ENCODE assay signal across 10 mouse cellular contexts in the genomic region with DNA sequence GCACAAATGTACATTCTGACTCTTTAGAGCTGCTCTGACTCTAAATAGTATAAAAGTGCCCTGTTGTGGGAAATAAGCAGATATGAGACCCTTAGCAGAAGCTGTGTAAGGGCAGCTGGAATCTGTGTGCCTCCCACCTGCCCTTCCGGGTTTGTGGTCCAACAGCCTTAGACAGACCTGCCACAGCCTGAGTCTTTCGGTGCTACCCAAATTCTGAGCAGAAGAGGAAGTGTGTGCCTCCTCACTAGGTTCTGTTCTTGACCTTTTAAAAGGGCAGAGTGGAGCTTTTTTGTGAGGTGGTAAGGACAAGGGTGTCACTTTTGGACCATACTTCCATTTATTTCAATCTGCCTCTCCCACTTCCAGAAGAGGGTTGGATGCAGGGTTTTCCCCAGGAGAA. TPM values are rescaled to one million over a fixed set of nuclear protein-coding genes. Genes with fewer than 3 reads are reported as not detected.
DNase-seq lines count a peak whose midpoint lies in the region; ATAC-seq and TF ChIP-seq lines count a peak whose summit lies in the region.
"Had no signal": no experiment of that assay in that cellular context is flagged by ENCODE, and none has a peak within 500 bp of the region (broad histone marks: within the 10 kb centered on the region; RNA-seq: fewer than 3 reads in every experiment).

No protein-coding gene starts in this region.

- no peaks in the 10 kb centered on the region for H3K79me2 ChIP-seq in liver, adult 2 months (ENCODE audit: control insufficient read depth, insufficient read depth, low read length)

- no peak for TF ChIP-seq POLR2A in liver, adult 2 months (IDR thresholded peaks at IDR 0.05; ENCODE audit: extremely low read depth, insufficient read depth, low read length)

- no peak for TF ChIP-seq CTCF in liver, adult 2 months (IDR thresholded peaks at IDR 0.05; ENCODE audit: low read depth, low read length)

- no peaks in the 10 kb centered on the region for H3K27me3 ChIP-seq in liver, adult 2 months (ENCODE audit: control insufficient read depth, insufficient read depth, low read length)
- no peaks in the 10 kb centered on the region for H3K27me3 ChIP-seq in liver, embryonic 11.5 days (replicated peaks; ENCODE audit: control insufficient read depth, insufficient read depth, low read length)
- no peaks in the 10 kb centered on the region for H3K27me3 ChIP-seq in splenic B cell, adult 2 months (ENCODE audit: control insufficient read depth, insufficient read depth, low read length, poor library complexity, severe bottlenecking)
- H3K27me3 ChIP-seq: hindbrain, embryonic 12.5 days; limb, embryonic 12.5 days had no signal

- no peak for DNase-seq in liver, adult 2 months (ENCODE audit: extremely low read depth, low read depth, low spot score)
- DNase-seq in liver, embryonic 11.5 days (ENCODE audit: low spot score): no peak
- DNase-seq in splenic B cell, adult 2 months (ENCODE audit: low read depth, low spot score): peak; percentile 61
- no peak for DNase-seq in adrenal gland, postnatal 25 days
- no peak for DNase-seq in adrenal gland, adult 8-10 months
- DNase-seq: kidney, postnatal 10 days had no signal

- H3K4me3 ChIP-seq in liver, adult 2 months (ENCODE audit: insufficient read depth, low read depth, low read length): no peak overlapping the region
- H3K4me3 ChIP-seq in liver, embryonic 11.5 days (ENCODE audit: low read depth, low read length): no peak overlapping the region
- H3K4me3 ChIP-seq: hindbrain, embryonic 12.5 days; limb, embryonic 12.5 days had no signal

- no peaks in the 10 kb centered on the region for H3K9me3 ChIP-seq in liver, embryonic 11.5 days (ENCODE audit: control insufficient read depth, low read length)
- H3K9me3 ChIP-seq: hindbrain, embryonic 12.5 days; limb, embryonic 12.5 days had no signal

- peaks cover 22% of the 10 kb centered on the region for H3K4me1 ChIP-seq in liver, adult 2 months (ENCODE audit: control insufficient read depth, insufficient read depth, low read length)
- H3K4me1 ChIP-seq in liver, embryonic 11.5 days (replicated peaks; ENCODE audit: control insufficient read depth, insufficient read depth, low read length): peaks cover 32% of the 10 kb centered on the region
- H3K4me1 ChIP-seq: hindbrain, embryonic 12.5 days had no signal

- H3K36me3 ChIP-seq in liver, adult 2 months (ENCODE audit: control insufficient read depth, insufficient read depth, low read length): no peaks in the 10 kb centered on the region
- H3K36me3 ChIP-seq in liver, embryonic 11.5 days (ENCODE audit: control insufficient read depth, insufficient read depth, low read length): no peaks in the 10 kb centered on the region
- H3K36me3 ChIP-seq in splenic B cell, adult 2 months (ENCODE audit: control insufficient read depth, insufficient read depth, low read length, poor library complexity, severe bottlenecking): no peaks in the 10 kb centered on the region
- H3K36me3 ChIP-seq: hindbrain, embryonic 12.5 days; limb, embryonic 12.5 days had no signal

- no peak for ATAC-seq in liver, embryonic 11.5 days (replicated peaks; ENCODE audit: low FRiP score)
- peak; percentile 30 for ATAC-seq in activated CD4-positive, CD25-positive, alpha-beta regulatory T cell, adult 4 months
- ATAC-seq in hematopoietic stem cell, adult 5-6 weeks (replicated peaks in 1 of 2; ENCODE audit: insufficient read depth in 1 of 2, low FRiP score in 2 of 2, low TSS enrichment in 1 of 2, low read depth in 1 of 2, poor library complexity in 2 of 2, severe bottlenecking in 2 of 2): peak; percentile 54 to 63; a peak in 3 of 4 replicates

- whole genome bisulfite sequencing in liver, adult 2 months: 79% methylated on average over 2 of the region's 2 CpGs
- 51% methylated on average over 2 of the region's 2 CpGs for WGBS in liver, embryonic 11.5 days

- peak overlapping the region; percentile 42 for H3K27ac ChIP-seq in liver, adult 2 months (replicated peaks; ENCODE audit: insufficient read depth, low read depth, low read length)
- H3K27ac ChIP-seq in liver, embryonic 11.5 days (ENCODE audit: low read depth, low read length): no peak overlapping the region
- H3K27ac ChIP-seq: hindbrain, embryonic 12.5 days; limb, embryonic 12.5 days had no signal

- H3K9ac ChIP-seq in liver, adult 2 months (ENCODE audit: low read depth, low read length): no peak overlapping the region
- H3K9ac ChIP-seq in liver, embryonic 11.5 days (ENCODE audit: low read depth, low read length): no peak overlapping the region
- H3K9ac ChIP-seq: hindbrain, embryonic 12.5 days; limb, embryonic 12.5 days had no signal

- no peak overlapping the region for H3K4me2 ChIP-seq in liver, embryonic 11.5 days
- H3K4me2 ChIP-seq: hindbrain, embryonic 12.5 days; limb, embryonic 12.5 days had no signal

RNA-seq across cellular contexts. Expression of a gene that starts 33.1 kb away (rescaled TPM):
- 26.4 and 28.3 TPM in 2 replicates for total RNA-seq in liver, adult 2 months (2014; rRNA removed)
- 11.9 and 14.0 TPM in 2 replicates for polyA plus RNA-seq in liver, adult 2 months (2012; rRNA removed)
- 32.6 and 35.5 TPM in 2 replicates for polyA plus RNA-seq in liver, embryonic 11.5 days (2014; fragmentation: Nextera tagmentation; extraction: Ambion mirVana)
- polyA plus RNA-seq in activated CD4-positive, CD25-positive, alpha-beta regulatory T cell, adult 4 months (2017; shearing (Covaris generic)): 10 to 100 TPM; 87.0 to 90.6 TPM
- 46.4 and 55.3 TPM in 2 replicates for total RNA-seq in hematopoietic stem cell, adult 5-6 weeks (2017)
- 57.5 and 70.8 TPM in 2 replicates for total RNA-seq in adrenal gland, postnatal 25 days (2021)
- total RNA-seq in adrenal gland, adult 8-10 months (2022): 10 to 100 TPM; 53.4 to 86.0 (median 68.6) TPM

RNA-seq across cellular contexts. Expression of a gene that starts 46.0 kb away (rescaled TPM):
- 7.3 and 9.5 TPM in 2 replicates for total RNA-seq in liver, adult 2 months (2014; rRNA removed)
- polyA plus RNA-seq in liver, adult 2 months (2012; rRNA removed): 5.0 and 5.1 TPM in 2 replicates
- polyA plus RNA-seq in liver, embryonic 11.5 days (2014; fragmentation: Nextera tagmentation; extraction: Ambion mirVana): 29.8 and 32.9 TPM in 2 replicates
- polyA plus RNA-seq in activated CD4-positive, CD25-positive, alpha-beta regulatory T cell, adult 4 months (2017; shearing (Covaris generic)): 100 to 1,000 TPM; 108 to 129 TPM
- 55.1 and 57.3 TPM in 2 replicates for total RNA-seq in hematopoietic stem cell, adult 5-6 weeks (2017)
- 281 and 313 TPM in 2 replicates for total RNA-seq in adrenal gland, postnatal 25 days (2021)
- total RNA-seq in adrenal gland, adult 8-10 months (2022): 100 to 1,000 TPM; 281 to 305 (median 301) TPM
